Mouse (Mus musculus): ENCODE measurements at regions not wholly inside any gene's neighbourhood (a gene's known extent, or its start where the extent isn't known, plus 50 kb on each side); places are given as distances from the start of the nearest gene placed in this dataset.
A peak's percentile ranks its signal among the peaks of the same experiment; 100 is the strongest.

- DNase-seq (ENCODE audit: low spot score in 2 of 2), result no peak
These were observed 1251.4 kb downstream of the Gm37988 start for GRCm38 (mm10) chr1:6059090-6059489.

GRCm38 (mm10) chr1:6076543-6076942 lies 1268.9 kb downstream of the Gm37988 start:
- DNase-seq (ENCODE audit: low spot score in 2 of 2), result no peak

- DNase-seq (ENCODE audit: low spot score in 2 of 2), result no peak
These were observed 1274.2 kb downstream of the Gm37988 start for GRCm38 (mm10) chr1:6081876-6082275.

- no peak for DNase-seq (ENCODE audit: low spot score in 2 of 2)
These were observed 1286.7 kb downstream of the Gm37988 start for GRCm38 (mm10) chr1:6094162-6094934.

GRCm38 (mm10) chr1:6117557-6117956 lies 1309.9 kb downstream of the Gm37988 start:
- no peak for DNase-seq (ENCODE audit: low spot score in 2 of 2)

GRCm38 (mm10) chr1:6135066-6135465 lies 1327.4 kb downstream of the Gm37988 start:
- peak; percentile 17 to 29 for DNase-seq (ENCODE audit: low spot score in 2 of 2)

GRCm38 (mm10) chr1:6140245-6140644 lies 1332.6 kb downstream of the Gm37988 start:
- no peak for DNase-seq (ENCODE audit: low spot score in 2 of 2)

- no peak for DNase-seq (ENCODE audit: low spot score in 2 of 2)
These were observed 1335.1 kb downstream of the Gm37988 start for GRCm38 (mm10) chr1:6142816-6143215.

- peak in 1 of 2 experiments; percentile 3 for DNase-seq (ENCODE audit: low spot score in 2 of 2)
These were observed 1336.2 kb downstream of the Gm37988 start for GRCm38 (mm10) chr1:6143891-6144290.

GRCm38 (mm10) chr1:6152436-6152835 lies 1344.7 kb downstream of the Gm37988 start:
- DNase-seq (ENCODE audit: low spot score in 2 of 2), result peak; percentile 5 to 8

All from left cerebral cortex, adult 18-20 months (tissue).